Mouse (Mus musculus) stomach, postnatal 0 days (tissue): ENCODE data around the gene Cog4.

ENCODE experiments used
- CTCF ChIP-seq: IDR thresholded peaks from 2 replicates; pipeline ENCODE4 v1.5.1; 2016; ENCODE audit warnings: antibody characterized with exemption, low read depth, mild to moderate bottlenecking, moderate library complexity
- EP300 ChIP-seq: optimal IDR thresholded peaks from 2 replicates; pipeline ENCODE3; 2016; ENCODE audit warnings: antibody characterized with exemption

DNA sequence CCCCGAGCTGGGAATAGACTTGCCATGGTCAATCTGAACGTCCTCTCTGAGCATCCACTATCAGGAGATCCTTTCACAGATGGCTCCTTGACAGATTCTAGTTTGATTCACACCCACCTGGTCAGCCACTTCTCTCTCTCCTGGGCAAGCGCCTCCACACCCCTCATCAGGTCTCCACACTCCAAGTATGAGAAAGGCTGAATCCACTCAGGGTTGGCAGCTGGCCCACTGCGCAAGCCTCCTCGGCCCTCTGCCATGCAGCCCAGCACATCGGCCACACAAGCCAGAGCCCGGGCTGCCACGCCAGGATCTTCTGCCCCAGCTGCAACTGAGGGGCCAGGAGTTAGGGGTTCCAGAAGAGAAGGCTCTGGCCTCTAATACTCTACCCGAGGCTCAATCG is 41.2 kb downstream of the Cog4 start:
- no peak for TF ChIP-seq CTCF
- TF ChIP-seq EP300, result no peak
